Mouse (Mus musculus): ENCODE results near the gene Dapk3.

Gene Dapk3

GRCm38 (mm10) chr10:81178927-81179326 lies 3.9 kb upstream of the Dapk3 start:
- DNase-seq (ENCODE audit: low read depth, low spot score) = no peak

GRCm38 (mm10) chr10:81179451-81180342 lies 3.1 kb upstream of the Dapk3 start:
- peak; percentile 43 for DNase-seq (ENCODE audit: low read depth, low spot score)

- no peak for DNase-seq (ENCODE audit: low read depth, low spot score)
These were observed 1.9 kb upstream of the Dapk3 start for GRCm38 (mm10) chr10:81180946-81181345.

GRCm38 (mm10) chr10:81181860-81182259 lies 945 bp upstream of the Dapk3 start:
- peak; percentile 37 for DNase-seq (ENCODE audit: low read depth, low spot score)

GRCm38 (mm10) chr10:81183805-81184204 lies 1.0 kb downstream of the Dapk3 start, which contains the start of gene 4930442H23Rik:
Gene 4930442H23Rik (minus strand): TSS chr10:81183849.
- DNase-seq (ENCODE audit: low read depth, low spot score) = no peak

- DNase-seq (ENCODE audit: low read depth, low spot score) = no peak
These were observed 2.0 kb downstream of the Dapk3 start for GRCm38 (mm10) chr10:81184765-81185164.

GRCm38 (mm10) chr10:81187161-81187560 lies 4.4 kb downstream of the Dapk3 start:
- DNase-seq (ENCODE audit: low read depth, low spot score) = no peak

- no peak for DNase-seq (ENCODE audit: low read depth, low spot score)
These were observed 7.0 kb downstream of the Dapk3 start for GRCm38 (mm10) chr10:81189821-81190220.

- peak; percentile 40 for DNase-seq (ENCODE audit: low read depth, low spot score)
These were observed 7.6 kb downstream of the Dapk3 start for GRCm38 (mm10) chr10:81190236-81190911.

GRCm38 (mm10) chr10:81190912-81191321 lies 8.1 kb downstream of the Dapk3 start:
- DNase-seq (ENCODE audit: low read depth, low spot score) = no peak

- DNase-seq (ENCODE audit: low read depth, low spot score) = no peak
These were observed 8.7 kb downstream of the Dapk3 start for GRCm38 (mm10) chr10:81191342-81191982.

GRCm38 (mm10) chr10:81192270-81192967 lies 9.6 kb downstream of the Dapk3 start:
- DNase-seq (ENCODE audit: low read depth, low spot score) = peak; percentile 95

GRCm38 (mm10) chr10:81192968-81193501 lies 10.2 kb downstream of the Dapk3 start:
- no peak for DNase-seq (ENCODE audit: low read depth, low spot score)

GRCm38 (mm10) chr10:81193991-81194774 lies 11.4 kb downstream of the Dapk3 start:
- peak; percentile 79 for DNase-seq (ENCODE audit: low read depth, low spot score)

GRCm38 (mm10) chr10:81195300-81195699 lies 12.5 kb downstream of the Dapk3 start:
- DNase-seq (ENCODE audit: low read depth, low spot score) = no peak

GRCm38 (mm10) chr10:81196470-81197065 lies 13.8 kb downstream of the Dapk3 start:
- DNase-seq (ENCODE audit: low read depth, low spot score) = no peak

- DNase-seq (ENCODE audit: low read depth, low spot score) = no peak
These were observed 14.5 kb downstream of the Dapk3 start for GRCm38 (mm10) chr10:81197305-81197704.

- DNase-seq (ENCODE audit: low read depth, low spot score) = peak; percentile 71
These were observed 15.4 kb downstream of the Dapk3 start for GRCm38 (mm10) chr10:81198230-81198629.

GRCm38 (mm10) chr10:81198990-81199389 lies 16.2 kb downstream of the Dapk3 start:
- no peak for DNase-seq (ENCODE audit: low read depth, low spot score)

- DNase-seq (ENCODE audit: low read depth, low spot score) = no peak
These were observed 17.3 kb downstream of the Dapk3 start for GRCm38 (mm10) chr10:81200141-81200540.

All from CD4-positive helper T cell, adult 2 months (primary cell).